Mouse (Mus musculus): Measurements from ENCODE around the gene Pde8b. TPM values are rescaled to one million over a fixed set of nuclear protein-coding genes. Genes with fewer than 3 reads are reported as not detected.
A peak's percentile ranks its signal among the peaks of the same experiment; 100 is the strongest.

Pde8b gene
- polyA plus RNA-seq, 1 experiment from 2014 or later = 1.9 TPM

DNA sequence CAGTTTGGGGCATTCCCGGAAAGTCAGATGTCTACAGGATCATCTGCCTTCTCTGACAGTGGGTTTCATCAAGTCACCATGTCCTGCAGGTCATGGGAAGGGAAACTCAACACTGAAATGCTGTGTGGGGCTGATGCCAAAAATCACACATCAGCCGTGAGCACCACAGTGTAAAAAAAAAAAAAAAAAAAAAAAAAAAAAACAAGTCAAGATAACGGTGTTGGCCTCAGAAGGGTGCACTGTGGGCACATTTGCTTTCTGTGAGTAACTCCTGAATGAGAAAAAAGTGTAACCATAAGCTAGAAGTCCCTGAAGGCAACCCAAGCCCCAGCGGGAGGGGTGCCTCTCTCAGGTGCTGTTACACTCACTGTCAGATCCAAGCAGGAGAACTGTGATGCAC, 199.7 kb downstream of the Pde8b start:
- Histone ChIP-seq H3K4me3 (no peak overlapping the region), H3K9me3 (no peaks in the 10 kb centered on the region), H3K27ac (no peak overlapping the region), H3K4me1 (replicated peaks) (peaks cover 15% of the 10 kb centered on the region), H3K27me3 (ENCODE audit: insufficient read depth, poor library complexity, severe bottlenecking) (no peaks in the 10 kb centered on the region), H3K36me3 (no peaks in the 10 kb centered on the region)
- 86% methylated on average over 4 of the region's 4 CpGs for WGBS
- DNase-seq (ENCODE audit: low spot score) = no peak

GRCm38 (mm10) chr13:95044108-95044507, 206.0 kb downstream of the Pde8b start:
- Histone ChIP-seq H3K9me3 (no peaks in the 10 kb centered on the region), H3K27me3 (ENCODE audit: insufficient read depth, poor library complexity, severe bottlenecking) (no peaks in the 10 kb centered on the region), H3K4me1 (replicated peaks) (peaks cover 7% of the 10 kb centered on the region), H3K4me3 (no peak overlapping the region), H3K27ac (no peak overlapping the region), H3K36me3 (no peaks in the 10 kb centered on the region)
- DNase-seq (ENCODE audit: low spot score) = no peak
- WGBS = 50% methylated on average over 1 of the region's 1 CpGs

DNA sequence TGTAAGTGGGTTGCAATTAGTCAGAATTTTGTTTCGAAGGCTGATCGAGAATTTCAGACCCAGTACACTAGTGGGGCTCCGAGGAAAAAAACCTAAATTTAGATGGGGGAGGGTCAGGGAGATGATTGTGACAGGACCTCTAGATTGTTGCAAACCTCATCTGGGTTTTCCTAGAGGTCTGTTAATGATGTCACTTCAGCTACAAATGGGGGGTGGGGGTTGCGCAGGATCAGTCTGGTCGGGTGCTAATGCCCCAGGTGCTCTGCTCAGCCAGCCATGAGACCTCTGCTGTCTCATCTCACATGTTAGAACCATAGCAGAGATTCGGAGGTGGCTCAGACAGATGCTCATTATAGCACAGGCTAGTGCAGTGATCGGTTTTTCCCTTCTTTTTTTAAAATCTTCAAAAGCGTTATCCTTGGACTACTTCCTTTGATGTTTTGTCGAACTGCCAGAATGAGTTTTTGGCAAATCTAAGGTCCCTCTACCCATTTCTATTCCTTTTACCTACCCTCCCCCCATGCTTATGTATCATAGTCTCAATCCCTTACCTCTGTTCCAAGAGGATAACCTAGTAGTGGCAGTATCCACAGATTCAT, 209.9 kb downstream of the Pde8b start:
- no peaks in the 10 kb centered on the region for H3K9me3 ChIP-seq
- WGBS = 90% methylated on average over 9 of the region's 9 CpGs
- no peak overlapping the region for H3K4me3 ChIP-seq
- no peak overlapping the region for H3K27ac ChIP-seq
- no peak for DNase-seq (ENCODE audit: low spot score)
- H3K27me3 ChIP-seq (ENCODE audit: insufficient read depth, poor library complexity, severe bottlenecking) = no peaks in the 10 kb centered on the region
- H3K36me3 ChIP-seq = no peaks in the 10 kb centered on the region
- no peaks in the 10 kb centered on the region for H3K4me1 ChIP-seq (replicated peaks)

- H3K27ac ChIP-seq = no peak overlapping the region
- DNase-seq (ENCODE audit: low spot score) = no peak
- 89% methylated on average over 4 of the region's 4 CpGs for WGBS
These were observed 211.9 kb downstream of the Pde8b start for GRCm38 (mm10) chr13:95038200-95038599.

DNA sequence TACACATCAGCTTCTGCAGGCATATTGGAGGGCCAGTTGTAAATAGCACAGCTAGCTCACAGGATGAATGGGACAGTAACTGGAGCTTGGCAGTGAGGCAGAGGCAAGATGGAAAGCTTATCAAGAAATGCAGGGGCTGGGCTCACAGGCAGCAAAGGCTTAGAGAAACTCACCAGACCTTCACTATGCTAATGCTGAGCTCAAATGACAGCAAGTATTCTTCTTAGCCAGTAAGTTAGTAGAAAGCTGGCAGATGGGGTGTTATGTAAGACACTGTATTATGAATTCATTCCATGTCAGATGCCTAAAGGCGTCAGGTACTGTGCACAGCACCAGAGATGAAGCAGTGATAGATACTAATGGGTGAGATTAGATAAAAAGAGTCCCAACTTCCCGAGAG, 215.4 kb downstream of the Pde8b start:
- WGBS = 81% methylated on average over 2 of the region's 2 CpGs
- Histone ChIP-seq H3K9me3 (no peaks in the 10 kb centered on the region), H3K27me3 (ENCODE audit: insufficient read depth, poor library complexity, severe bottlenecking) (no peaks in the 10 kb centered on the region), H3K4me3 (no peak overlapping the region), H3K36me3 (no peaks in the 10 kb centered on the region), H3K27ac (no peak overlapping the region), H3K4me1 (replicated peaks) (0 out of 2 replicates have a peak, but pooled peaks cover 3% of the 10 kb centered on the region)
- no peak for DNase-seq (ENCODE audit: low spot score)

More at GRCm38 (mm10) chr13:95038200-95038599, 211.9 kb downstream of the Pde8b start:
- no peaks in the 10 kb centered on the region for H3K27me3 ChIP-seq (ENCODE audit: insufficient read depth, poor library complexity, severe bottlenecking)
- H3K4me3 ChIP-seq = no peak overlapping the region
- no peaks in the 10 kb centered on the region for H3K4me1 ChIP-seq (replicated peaks)
- H3K36me3 ChIP-seq = no peaks in the 10 kb centered on the region
- no peaks in the 10 kb centered on the region for H3K9me3 ChIP-seq

DNA sequence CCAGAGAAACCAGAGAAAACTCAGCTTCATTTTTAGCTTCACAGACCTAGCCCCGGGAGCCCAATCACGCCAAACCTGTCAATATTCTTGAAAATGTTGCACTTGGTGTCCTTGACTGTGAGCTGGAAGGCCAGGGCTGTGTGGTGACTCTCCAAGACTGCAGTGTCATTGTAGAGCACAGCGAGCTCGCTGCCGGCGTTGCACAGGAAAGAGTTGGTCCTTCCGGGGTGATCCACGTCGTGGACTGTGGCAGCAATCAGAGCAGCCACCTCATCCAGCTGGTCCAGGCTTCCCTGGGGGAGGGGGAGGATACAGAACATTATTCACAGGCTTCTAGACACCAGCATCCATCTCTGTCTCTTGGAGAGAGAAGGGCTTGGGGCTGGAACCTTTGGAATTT, 216.0 kb downstream of the Pde8b start:
- H3K27me3 ChIP-seq (ENCODE audit: insufficient read depth, poor library complexity, severe bottlenecking) = no peaks in the 10 kb centered on the region
- WGBS = 88% methylated on average over 9 of the region's 9 CpGs
- 0 out of 2 replicates have a peak, but pooled peaks cover 3% of the 10 kb centered on the region for H3K4me1 ChIP-seq (replicated peaks)
- H3K36me3 ChIP-seq = no peaks in the 10 kb centered on the region
- DNase-seq (ENCODE audit: low spot score) = no peak
- no peak overlapping the region for H3K4me3 ChIP-seq
- no peaks in the 10 kb centered on the region for H3K9me3 ChIP-seq
- H3K27ac ChIP-seq = no peak overlapping the region

DNA sequence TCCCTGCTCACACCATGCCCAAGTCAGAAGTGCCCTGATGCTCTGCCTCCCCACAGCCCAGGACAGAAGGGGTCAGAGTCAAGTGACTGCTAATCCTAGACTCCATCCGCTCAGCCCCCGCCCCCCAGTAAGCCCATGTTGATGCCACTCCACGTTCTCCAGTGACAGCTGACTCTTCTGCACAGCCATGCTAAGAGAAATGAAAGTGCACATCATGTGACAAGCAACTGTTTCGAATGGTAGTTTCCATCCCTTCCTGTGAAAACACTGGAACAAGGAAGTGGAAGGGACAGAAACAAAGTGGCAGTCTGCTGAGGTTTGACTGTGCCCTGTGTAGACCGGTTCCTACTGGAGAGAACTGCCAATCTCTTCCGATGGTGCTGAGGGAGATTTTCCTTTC, 217.2 kb downstream of the Pde8b start:
- DNase-seq (ENCODE audit: low spot score) = no peak
- H3K27me3 ChIP-seq (ENCODE audit: insufficient read depth, poor library complexity, severe bottlenecking) = no peaks in the 10 kb centered on the region
- H3K36me3 ChIP-seq = peaks cover 8% of the 10 kb centered on the region
- whole genome bisulfite sequencing = 91% methylated on average over 6 of the region's 6 CpGs
- 0 out of 2 replicates have a peak, but pooled peaks cover 5% of the 10 kb centered on the region for H3K9me3 ChIP-seq
- no peak overlapping the region for H3K4me3 ChIP-seq
- H3K4me1 ChIP-seq (replicated peaks) = 0 out of 2 replicates have a peak, but pooled peaks cover 3% of the 10 kb centered on the region
- H3K27ac ChIP-seq = no peak overlapping the region

DNA sequence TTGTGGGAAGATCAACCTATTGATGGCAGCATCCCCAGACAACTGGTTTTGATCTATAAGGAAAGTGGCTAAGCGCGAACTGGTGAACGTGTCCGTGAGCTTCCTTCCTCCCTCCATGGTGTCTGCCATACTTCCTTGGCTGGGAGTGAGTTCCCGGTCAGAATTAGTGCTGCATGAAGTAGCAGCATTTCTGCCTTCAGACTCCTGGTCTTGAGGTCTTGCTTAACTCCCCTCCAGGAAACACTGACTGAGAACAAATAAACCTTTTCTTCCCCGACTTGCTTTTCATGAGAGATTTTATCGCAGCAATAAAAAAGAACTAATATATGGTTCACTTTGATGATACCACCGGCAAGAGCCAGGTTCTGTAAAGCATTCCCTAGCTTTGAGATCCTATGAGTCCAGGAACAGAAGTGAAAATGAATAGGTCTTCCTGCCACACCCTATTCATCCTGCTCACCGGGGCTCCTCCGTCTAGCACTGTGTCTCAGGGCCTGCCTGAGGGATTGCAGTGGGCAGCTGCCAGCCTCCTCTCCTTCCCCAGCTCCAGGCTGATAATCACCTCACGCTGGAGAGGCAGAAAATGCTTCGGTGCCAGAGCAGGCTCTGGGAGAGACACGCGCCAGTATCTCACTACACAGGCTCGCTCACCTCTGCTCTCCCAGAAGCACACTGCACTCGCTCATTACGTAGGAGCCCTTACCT, 217.9 kb downstream of the Pde8b start:
- H3K9me3 ChIP-seq = 0 out of 2 replicates have a peak, but pooled peaks cover 5% of the 10 kb centered on the region
- 85% methylated on average over 17 of the region's 17 CpGs for WGBS
- no peak for DNase-seq (ENCODE audit: low spot score)
- no peak overlapping the region for H3K4me3 ChIP-seq
- H3K27ac ChIP-seq = no peak overlapping the region
- peaks cover 10% of the 10 kb centered on the region for H3K36me3 ChIP-seq
- 0 out of 2 replicates have a peak, but pooled peaks cover 3% of the 10 kb centered on the region for H3K4me1 ChIP-seq (replicated peaks)
- H3K27me3 ChIP-seq (ENCODE audit: insufficient read depth, poor library complexity, severe bottlenecking) = no peaks in the 10 kb centered on the region

- DNase-seq (ENCODE audit: low spot score) = no peak
- Histone ChIP-seq H3K27ac (no peak overlapping the region), H3K36me3 (peaks cover 10% of the 10 kb centered on the region), H3K4me1 (replicated peaks) (0 out of 2 replicates have a peak, but pooled peaks cover 3% of the 10 kb centered on the region), H3K27me3 (ENCODE audit: insufficient read depth, poor library complexity, severe bottlenecking) (no peaks in the 10 kb centered on the region), H3K9me3 (0 out of 2 replicates have a peak, but pooled peaks cover 5% of the 10 kb centered on the region), H3K4me3 (no peak overlapping the region)
- 89% methylated on average over 6 of the region's 6 CpGs for WGBS
These were observed 219.3 kb downstream of the Pde8b start for GRCm38 (mm10) chr13:95030828-95031227.

- no peak for DNase-seq (ENCODE audit: low spot score)
- Histone ChIP-seq H3K27me3 (ENCODE audit: insufficient read depth, poor library complexity, severe bottlenecking) (no peaks in the 10 kb centered on the region), H3K27ac (no peak overlapping the region), H3K4me3 (no peak overlapping the region), H3K9me3 (no peaks in the 10 kb centered on the region), H3K4me1 (replicated peaks) (peaks cover 18% of the 10 kb centered on the region), H3K36me3 (peaks cover 3% of the 10 kb centered on the region; the same call in 1 of the 2 replicates)
- 81% methylated on average over 6 of the region's 6 CpGs for WGBS
These were observed 229.9 kb downstream of the Pde8b start for GRCm38 (mm10) chr13:95020216-95020615.

- Histone ChIP-seq H3K4me1 (replicated peaks) (peaks cover 18% of the 10 kb centered on the region), H3K27me3 (ENCODE audit: insufficient read depth, poor library complexity, severe bottlenecking) (no peaks in the 10 kb centered on the region), H3K36me3 (peaks cover 3% of the 10 kb centered on the region; the same call in 1 of the 2 replicates), H3K9me3 (no peaks in the 10 kb centered on the region), H3K27ac (no peak overlapping the region), H3K4me3 (no peak overlapping the region)
- DNase-seq (ENCODE audit: low spot score) = no peak
- WGBS = 88% methylated on average over 6 of the region's 6 CpGs
These were observed 230.8 kb downstream of the Pde8b start for GRCm38 (mm10) chr13:95019345-95019744.

GRCm38 (mm10) chr13:95017916-95018315, 232.2 kb downstream of the Pde8b start:
- WGBS = 7% methylated on average over 9 of the region's 9 CpGs
- Histone ChIP-seq H3K4me3 (no peak overlapping the region), H3K27me3 (ENCODE audit: insufficient read depth, poor library complexity, severe bottlenecking) (no peaks in the 10 kb centered on the region), H3K36me3 (peaks cover 4% of the 10 kb centered on the region; the same call in 1 of the 2 replicates), H3K27ac (peak overlapping the region; percentile 69; the same call in 1 of the 2 replicates), H3K9me3 (no peaks in the 10 kb centered on the region), H3K4me1 (replicated peaks) (peaks cover 18% of the 10 kb centered on the region)
- peak; percentile 83 for DNase-seq (ENCODE audit: low spot score)

GRCm38 (mm10) chr13:95017278-95017677, 232.9 kb downstream of the Pde8b start:
- no peak overlapping the region for H3K27ac ChIP-seq
- no peak overlapping the region for H3K4me3 ChIP-seq
- no peaks in the 10 kb centered on the region for H3K9me3 ChIP-seq
- peaks cover 18% of the 10 kb centered on the region for H3K4me1 ChIP-seq (replicated peaks)
- DNase-seq (ENCODE audit: low spot score) = no peak
- 90% methylated on average over 6 of the region's 6 CpGs for WGBS
- H3K36me3 ChIP-seq = peaks cover 5% of the 10 kb centered on the region; the same call in 1 of the 2 replicates
- H3K27me3 ChIP-seq (ENCODE audit: insufficient read depth, poor library complexity, severe bottlenecking) = no peaks in the 10 kb centered on the region

Measured in hindbrain, embryonic 10.5 days (tissue).